Mouse (Mus musculus) spleen, adult 10 weeks (tissue): ENCODE measurements around the gene Olfr1166. TPM values are rescaled to one million over a fixed set of nuclear protein-coding genes. Genes with fewer than 3 reads are reported as not detected.

ENCODE experiments used
- polyA plus RNA-seq: library from polyadenylated mRNA; stranded (reverse); fragments of 350-450 nt; fragmentation: Illumina TruSeq; extraction: RNeasy Lipid Tissue Mini Kit (QIAGEN cat#74804); gene quantifications from one replicate; pipeline ENCODE4 v1.2.3, GENCODE M21; 2015; ENCODE audit warnings: low replicate concordance; ENCODE audit not compliant: insufficient read depth

Olfr1166 gene
- polyA plus RNA-seq: not detected

GRCm38 (mm10) chr2:88128172-88128571 lies at the start of gene Olfr1166:
Olfr1166 (minus strand) TSS chr2:88128272.

GRCm38 (mm10) chr2:88155093-88155492 lies 27.0 kb upstream of the Olfr1166 start, which contains the start of gene Olfr1167:
Olfr1167 (minus strand) TSS chr2:88155193.

GRCm38 (mm10) chr2:88093866-88094265 lies 34.2 kb downstream of the Olfr1166 start, which contains the start of gene Olfr1164:
Olfr1164 (minus strand) TSS chr2:88093966.

Other genes starting within 250 kb of the Olfr1166 start
- not detected for gene Olfr1153, start 233.3 kb downstream of the Olfr1166 start, polyA plus RNA-seq
- not detected for gene Olfr1154, start 223.1 kb downstream of the Olfr1166 start, polyA plus RNA-seq
- not detected for gene Olfr1155, start 183.1 kb downstream of the Olfr1166 start, polyA plus RNA-seq
- not detected for gene Olfr1156, start 175.2 kb downstream of the Olfr1166 start, polyA plus RNA-seq
- not detected for gene Olfr1157, start 160.0 kb downstream of the Olfr1166 start, polyA plus RNA-seq
- gene Olfr74, start 153.6 kb downstream of the Olfr1166 start, polyA plus RNA-seq: not detected
- not detected for gene Olfr1158, start 138.2 kb downstream of the Olfr1166 start, polyA plus RNA-seq
- gene Olfr1160, start 120.0 kb downstream of the Olfr1166 start, polyA plus RNA-seq: not detected
- gene Olfr1161, start 105.5 kb downstream of the Olfr1166 start, polyA plus RNA-seq: not detected
- gene Olfr73, start 90.6 kb downstream of the Olfr1166 start, polyA plus RNA-seq: not detected
- not detected for gene Olfr1162, start 77.1 kb downstream of the Olfr1166 start, polyA plus RNA-seq
- not detected for gene Olfr1163, start 56.4 kb downstream of the Olfr1166 start, polyA plus RNA-seq
- not detected for gene Olfr1164, start 34.3 kb downstream of the Olfr1166 start, polyA plus RNA-seq
- not detected for gene Olfr1167, start 26.9 kb upstream of the Olfr1166 start, polyA plus RNA-seq
- not detected for gene Olfr1168, start 53.6 kb upstream of the Olfr1166 start, polyA plus RNA-seq
- gene Olfr1170, start 100.1 kb upstream of the Olfr1166 start, polyA plus RNA-seq: not detected
- not detected for gene Olfr1173, start 151.6 kb upstream of the Olfr1166 start, polyA plus RNA-seq
- not detected for gene Olfr1174-ps, start 186.9 kb upstream of the Olfr1166 start, polyA plus RNA-seq
- not detected for gene Olfr1175-ps, start 198.9 kb upstream of the Olfr1166 start, polyA plus RNA-seq
- gene Olfr1176, start 208.4 kb upstream of the Olfr1166 start, polyA plus RNA-seq: not detected
- gene Olfr1177-ps, start 218.2 kb upstream of the Olfr1166 start, polyA plus RNA-seq: not detected